Mouse (Mus musculus): ENCODE data around the gene Cnbd2.
"Not testable (repeated sequence)": the region's sequence is repeated elsewhere in the genome, so short reads cannot be mapped to it uniquely, and the experiment has no call there.

Gene Cnbd2

DNA sequence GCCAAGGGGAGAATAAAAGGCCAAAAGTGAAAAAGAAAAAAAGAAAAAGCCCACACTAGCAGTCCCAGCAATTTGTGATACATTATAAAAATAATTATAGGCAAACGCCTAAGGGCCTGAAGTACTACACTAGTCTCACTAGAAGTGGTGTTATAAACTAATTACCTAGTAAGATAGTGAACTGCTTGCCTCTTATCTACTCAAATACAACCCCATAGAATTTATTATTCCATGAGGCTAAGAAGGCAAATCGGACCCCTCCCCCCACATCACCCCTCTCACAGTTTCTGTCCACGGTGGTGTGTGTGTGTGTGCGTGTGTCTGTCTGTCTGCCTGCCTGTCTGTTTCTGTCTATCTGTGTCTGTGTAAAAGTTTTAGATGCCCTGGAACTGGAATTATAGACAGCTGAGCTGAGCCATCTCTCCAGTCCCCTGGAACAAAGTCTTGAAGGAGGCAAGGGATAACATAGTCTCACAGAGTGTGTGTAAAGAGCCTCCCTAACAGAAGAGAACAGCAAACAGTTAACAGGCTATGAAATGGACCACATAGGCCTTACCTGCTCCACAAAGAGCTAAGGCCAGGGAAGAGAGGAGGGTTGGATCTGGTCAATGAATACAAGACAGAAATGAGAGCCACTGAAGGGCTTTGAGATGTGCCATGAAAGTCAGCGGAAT lies 81.2 kb downstream of the Cnbd2 start:
- no peak for DNase-seq

DNA sequence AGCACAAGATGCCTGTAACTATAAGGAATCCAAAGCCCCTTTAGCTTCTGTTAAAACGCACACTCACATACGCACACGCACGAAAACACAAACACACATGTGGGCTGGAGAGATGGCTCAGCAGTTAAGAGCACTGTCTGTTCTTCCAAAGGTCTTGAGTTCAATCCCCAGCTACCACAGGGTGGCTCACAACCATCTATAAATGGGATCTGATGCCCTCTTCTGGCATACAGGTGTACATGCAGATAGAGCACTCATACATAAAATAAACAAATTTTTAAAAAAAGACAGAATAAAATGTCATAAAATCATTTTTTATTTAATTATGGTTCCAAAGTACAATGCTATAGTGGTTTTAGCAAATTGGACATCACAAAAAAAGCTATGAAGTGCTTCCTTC lies 82.2 kb downstream of the Cnbd2 start:
- DNase-seq, result no peak

DNA sequence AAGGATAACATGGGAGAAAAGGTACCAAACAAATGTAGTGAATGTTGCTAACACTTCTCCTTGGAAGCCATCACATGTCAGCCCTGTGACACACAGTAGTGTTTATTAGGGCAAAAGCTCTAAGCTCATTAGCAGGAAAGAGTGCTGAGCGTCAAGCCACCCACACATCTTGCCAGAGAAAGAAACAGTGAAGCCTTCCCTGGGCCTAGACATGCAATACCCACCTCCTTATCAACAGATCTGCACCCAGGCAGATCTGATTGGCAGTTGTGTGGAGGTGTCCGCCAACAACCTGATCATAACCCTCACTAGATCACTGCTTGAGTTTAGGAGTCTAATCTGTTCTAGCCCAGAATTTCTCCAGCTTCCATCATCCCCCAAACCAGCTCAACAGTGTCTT lies 84.0 kb downstream of the Cnbd2 start:
- no peak for DNase-seq

DNA sequence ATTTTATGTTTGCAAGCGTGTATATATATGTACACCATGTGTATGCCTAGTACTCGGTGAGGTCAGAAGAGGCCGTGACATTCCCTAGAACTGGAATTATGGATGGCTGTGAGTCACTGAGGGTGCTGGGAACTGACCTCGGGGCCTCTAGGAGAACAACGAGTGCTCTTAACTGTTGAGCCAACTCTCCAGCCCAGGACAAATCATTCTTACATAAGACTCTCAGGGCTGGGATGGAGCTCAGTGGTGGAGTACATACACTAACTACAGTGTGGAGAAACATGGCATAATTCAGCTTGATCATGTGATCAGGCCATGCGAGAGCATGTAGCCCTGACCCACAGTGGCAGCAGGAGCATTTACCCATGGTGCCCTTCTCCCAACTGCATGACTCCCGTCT lies 85.9 kb downstream of the Cnbd2 start:
- no peak for DNase-seq

DNA sequence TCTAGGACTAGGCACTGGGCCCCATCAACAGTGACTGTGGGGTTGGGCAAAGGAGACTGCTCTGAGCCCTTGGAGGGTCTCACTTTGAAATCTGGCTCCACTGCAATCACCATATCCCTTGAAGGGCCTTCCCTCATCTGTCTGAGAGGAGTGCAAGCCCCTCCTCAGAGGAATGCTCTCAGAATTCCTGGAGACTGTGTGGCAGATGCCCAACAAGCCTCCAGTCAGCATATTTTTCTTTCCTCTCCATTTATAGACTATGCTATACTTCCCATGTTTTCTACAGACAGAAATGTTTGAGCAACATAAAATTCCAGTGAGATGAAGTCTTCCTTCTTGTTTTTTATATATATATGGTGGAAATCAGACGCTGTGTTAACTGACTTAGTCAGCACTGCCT lies 87.4 kb downstream of the Cnbd2 start:
- DNase-seq, result no peak

DNA sequence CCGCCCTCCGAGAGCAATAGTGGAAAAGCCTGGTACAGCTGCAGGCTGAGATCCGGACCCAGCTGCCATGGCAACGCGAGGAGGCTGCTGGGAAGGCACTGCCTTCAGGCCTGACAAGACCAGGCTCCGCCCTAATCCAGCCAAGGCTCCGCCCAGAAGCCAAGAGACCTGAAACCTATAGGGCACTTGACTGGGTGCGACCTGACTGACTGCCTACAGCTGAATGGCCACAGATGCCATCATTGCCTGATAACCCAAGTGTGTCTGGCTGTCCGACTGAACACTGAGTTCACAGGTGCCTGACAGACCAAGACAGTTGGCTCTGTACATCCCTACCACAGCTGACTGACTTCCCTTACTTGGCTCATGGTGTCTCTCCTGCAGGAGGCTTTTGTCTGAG lies 89.2 kb downstream of the Cnbd2 start:
- peak; percentile 55 for DNase-seq

DNA sequence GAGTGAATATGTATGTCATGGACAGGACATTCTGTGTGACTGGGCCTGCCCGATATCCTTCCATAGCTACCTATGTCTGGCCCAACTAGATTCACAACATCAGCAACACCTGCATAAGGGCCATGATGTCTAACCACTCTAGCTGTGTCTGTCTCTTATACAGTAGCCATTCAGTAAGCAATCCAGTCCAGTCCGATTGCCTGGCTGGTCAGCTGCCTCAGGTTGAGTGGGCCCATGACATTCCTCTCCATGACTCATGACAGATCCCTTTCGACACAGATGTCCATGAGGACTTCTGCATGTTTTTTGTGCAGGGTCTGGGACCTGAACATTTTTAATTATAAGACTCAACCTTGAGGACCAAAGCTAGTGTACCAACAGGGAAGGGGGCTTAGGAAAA lies 89.9 kb downstream of the Cnbd2 start:
- no peak for DNase-seq

DNA sequence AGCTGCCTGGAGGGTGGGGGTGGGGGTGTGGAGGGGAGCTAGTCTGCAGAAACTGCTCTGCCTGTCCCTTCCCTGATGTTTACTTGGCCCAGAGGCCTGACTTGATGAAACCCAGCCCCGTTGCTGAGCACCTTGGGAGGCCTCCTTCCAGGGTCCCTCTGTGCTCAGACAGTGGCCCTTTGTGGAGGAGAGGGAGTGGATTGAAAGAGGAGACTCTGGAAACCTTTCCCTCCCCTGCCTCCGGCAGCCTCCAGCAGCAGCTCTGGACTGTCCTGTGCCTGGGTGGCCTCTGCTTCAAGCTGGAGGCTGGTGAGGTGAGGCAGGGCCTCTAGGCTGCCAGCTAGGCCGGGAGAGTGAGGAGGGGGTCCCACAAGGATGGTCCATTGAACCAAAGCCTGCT lies 94.9 kb downstream of the Cnbd2 start:
- no peak for DNase-seq

DNA sequence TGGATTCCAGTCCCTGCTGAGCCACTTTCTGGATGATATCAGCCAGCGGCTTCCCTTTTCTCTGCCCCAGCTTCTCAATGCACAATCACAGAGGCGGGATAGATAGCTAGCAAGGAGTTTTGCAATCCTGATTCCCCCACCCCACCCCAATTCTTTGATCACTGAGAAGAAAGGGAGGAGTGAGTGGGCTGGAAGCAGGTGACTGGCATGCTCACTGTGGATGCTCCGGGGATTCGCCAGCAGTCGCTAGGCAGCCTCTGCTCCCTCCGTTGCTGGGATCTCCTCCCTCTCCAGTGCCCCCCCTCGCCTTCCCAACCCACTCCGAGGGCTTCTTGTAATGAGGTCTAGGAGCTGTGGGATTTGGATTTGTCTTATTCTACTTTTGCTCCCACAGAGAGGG lies 96.1 kb downstream of the Cnbd2 start:
- DNase-seq, result no peak

DNA sequence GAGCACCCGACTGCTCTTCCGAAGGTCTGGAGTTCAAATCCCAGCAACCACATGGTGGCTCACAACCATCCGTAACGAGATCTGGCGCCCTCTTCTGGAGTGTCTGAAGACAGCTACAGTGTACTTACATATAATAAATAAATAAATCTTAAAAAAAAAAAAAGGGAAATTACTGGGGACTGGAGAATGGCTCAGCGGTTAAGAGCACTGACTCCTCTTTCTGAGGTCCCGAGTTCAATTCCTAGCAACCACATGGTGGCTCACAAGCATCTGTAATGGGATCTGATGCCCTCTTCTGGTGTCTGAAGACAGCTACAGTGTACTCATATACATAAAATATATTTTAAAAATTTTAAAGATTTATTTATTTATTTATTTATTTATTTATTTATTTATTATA lies 99.2 kb downstream of the Cnbd2 start:
- DNase-seq, result not testable (repeated sequence)

DNA sequence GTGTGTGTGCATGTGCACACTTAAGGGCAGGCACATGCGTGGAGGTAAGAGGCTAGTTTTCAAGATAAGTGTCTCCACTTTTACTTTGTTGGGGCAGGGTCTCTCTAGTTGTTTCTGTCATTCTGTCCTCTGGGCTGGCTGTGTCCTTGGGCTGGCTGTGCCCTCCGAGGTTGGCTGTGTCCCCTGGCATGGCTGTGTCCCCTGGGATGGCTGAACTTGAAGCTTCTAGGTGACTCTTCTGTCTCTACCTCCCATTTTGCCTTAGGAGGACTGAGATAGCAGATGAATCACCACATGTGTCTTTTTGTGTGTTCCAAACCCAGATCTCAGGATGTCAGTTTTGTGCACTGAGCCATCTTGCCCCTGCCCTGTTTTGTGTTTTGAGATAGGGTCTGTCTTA lies 102.9 kb downstream of the Cnbd2 start:
- DNase-seq, result no peak

DNA sequence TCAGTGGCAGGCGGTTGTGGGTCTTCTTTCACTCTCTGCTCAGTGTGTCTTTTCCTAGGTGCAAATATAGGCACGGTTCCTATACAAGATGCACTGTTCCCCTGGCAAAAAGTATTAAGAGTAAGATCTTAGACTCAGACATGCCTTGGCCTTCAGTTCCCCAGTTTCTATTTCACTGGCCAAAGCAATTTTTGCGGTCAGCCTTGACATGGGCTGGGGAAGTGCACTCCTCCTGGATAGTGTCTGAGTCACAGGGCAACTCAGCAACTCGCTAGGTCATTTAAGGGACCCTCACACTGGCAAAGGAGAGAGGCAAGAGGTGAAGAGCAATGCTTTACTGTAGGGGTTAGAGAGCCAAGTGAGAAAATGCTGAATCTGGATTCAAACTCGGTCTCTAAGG lies 103.6 kb downstream of the Cnbd2 start:
- no peak for DNase-seq

DNA sequence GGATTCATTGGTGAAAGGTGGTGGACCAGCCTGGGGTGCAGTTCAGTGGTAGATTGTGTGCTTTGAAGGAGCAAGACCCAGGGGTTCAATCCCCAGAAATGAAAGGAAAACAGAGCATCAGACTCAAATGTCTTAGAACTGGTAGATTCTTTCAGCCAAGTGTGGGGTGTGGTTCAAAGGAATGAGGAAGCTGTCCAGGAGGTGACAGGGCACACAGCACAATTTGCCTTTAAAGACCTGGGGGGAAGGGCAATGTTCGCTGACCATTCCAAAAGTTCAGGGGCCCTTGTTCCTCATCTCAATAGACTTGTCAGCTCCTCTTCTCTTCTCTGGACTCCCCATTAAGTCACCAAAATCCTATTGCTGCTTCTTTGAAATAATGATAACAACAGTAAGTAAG lies 105.1 kb downstream of the Cnbd2 start:
- no peak for DNase-seq

DNA sequence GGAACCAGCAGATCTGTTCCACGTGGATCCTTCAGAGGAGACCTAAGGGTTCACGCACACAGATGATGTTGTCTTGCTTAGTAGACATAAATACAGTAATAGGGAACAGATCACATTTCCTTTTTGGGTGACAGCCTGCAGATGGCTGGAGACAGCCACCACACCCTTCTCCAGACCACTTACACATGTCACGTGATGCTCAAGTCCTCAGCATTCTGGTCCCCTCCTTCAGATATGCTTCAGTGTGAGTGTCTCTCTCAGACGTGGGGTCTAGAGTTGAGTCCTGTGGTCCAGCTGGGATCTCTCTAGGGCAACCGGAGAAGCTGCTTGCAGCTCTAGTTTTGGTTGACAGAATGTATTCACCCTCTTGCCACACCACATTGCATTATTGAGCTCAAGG lies 106.4 kb downstream of the Cnbd2 start:
- DNase-seq, result no peak

DNA sequence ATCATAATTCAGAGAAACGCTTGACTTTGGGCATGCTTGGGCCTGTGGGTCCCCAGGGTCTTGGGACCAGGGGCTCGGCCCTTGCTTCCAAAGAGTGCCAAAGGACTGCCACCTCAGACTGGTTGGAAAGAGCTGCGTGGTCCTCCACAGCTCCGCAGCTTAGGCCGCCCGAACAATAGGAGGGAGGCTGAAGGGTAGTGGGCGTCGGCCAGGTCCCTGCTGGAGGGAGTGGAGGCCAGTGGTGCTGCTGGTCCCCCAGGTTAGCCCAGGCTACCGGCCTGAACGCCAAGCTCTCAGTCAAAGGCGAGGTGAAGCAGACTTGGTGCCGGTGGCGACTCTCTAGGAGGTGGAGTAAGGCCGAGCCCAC lies 108.2 kb downstream of the Cnbd2 start:
- no peak for DNase-seq

DNA sequence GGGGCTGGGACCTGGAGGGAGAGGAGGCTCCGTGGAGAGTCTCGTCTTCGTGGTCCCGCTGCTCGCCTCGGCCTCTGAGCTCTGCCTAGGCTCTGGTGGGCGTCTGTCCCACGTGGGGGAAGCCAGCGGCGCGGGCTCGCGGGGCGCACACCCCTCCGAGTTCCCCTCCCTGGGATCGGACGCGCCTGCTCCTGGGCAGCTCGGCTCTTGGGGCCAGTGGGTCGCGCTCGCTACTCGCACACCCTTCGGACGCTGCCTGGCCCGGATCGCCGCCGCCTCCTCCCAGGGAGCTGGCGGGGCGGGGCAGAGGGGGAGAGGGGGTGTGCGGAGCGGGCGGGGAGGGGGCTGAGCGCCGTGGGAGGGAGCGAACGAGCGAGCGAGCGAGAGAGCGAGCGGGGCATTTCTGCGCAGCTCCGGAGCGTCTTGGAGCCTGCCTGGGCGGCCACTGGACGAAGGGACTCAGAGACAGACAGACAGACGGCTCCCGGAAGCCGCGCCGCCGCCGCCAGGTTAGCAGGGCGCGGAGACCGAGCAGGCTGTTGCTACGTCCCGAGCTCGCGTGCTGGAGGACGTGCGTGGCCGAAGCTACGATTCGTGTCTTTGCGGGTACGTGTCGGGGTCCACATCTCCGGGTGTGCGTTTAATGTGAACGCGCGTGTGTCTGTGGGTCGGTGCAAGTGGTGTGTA lies 108.7 kb downstream of the Cnbd2 start, which contains the start of gene Epb41l1:
Gene Epb41l1, plus strand, starts transcription at position 216 of the 687 bp plus-strand sequence.
- DNase-seq, result peak; percentile 37

DNA sequence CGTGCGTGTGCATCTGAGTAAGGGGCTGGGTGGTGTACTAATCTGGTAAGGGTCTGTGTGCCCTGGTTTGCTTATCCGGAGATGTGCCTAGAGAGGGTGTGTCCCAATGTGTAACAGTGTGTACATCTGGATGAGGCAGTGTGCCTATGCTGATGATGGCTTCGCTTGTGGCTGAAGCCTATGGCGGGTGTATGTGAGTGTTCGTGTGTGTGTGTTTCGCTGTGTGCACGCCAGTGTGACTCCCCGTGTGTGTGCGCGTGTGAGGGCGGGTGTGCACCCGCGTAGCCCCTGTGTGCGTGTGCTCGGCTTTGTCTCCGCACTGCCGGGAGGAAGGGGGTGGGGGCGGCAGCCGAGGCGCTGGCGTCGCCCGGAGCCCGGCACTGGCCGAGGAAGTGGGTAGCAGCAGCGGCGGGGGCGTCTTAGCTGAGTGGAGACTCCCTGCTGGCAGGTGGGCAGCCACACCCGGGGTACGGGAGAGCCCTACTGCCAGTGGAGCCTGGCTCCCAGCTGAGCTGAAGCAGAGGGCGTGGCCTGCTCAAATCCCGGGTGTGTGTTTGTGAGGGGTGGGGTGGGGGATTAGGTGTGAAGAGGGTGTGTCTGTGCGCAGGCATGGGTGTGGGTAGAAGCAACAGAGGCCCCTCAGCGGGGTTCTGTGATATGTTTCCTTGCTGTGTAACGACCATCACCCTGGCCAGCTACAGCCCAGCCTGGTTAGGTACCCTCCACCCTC lies 109.4 kb downstream of the Cnbd2 start:
- peak; percentile 59 for DNase-seq

DNA sequence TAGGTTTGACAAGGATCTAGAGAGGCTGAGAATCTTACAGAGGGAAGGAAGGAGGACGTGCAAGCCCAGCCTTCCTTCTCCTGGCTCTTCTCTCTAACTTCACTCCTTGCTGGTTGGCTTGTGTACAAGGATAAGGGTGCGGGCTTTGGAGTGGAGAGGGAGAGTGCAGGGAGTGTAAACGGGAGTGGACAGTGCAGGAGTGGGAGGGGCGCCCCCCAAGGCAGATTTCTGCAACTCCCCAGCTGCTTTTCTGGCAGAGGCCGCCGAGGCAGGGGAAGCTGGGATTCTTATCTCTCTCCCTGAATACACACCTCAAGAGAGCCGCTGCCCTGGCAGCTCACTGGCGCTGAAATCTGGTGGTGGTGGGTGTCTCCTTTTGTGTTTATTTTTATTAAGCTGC lies 110.5 kb downstream of the Cnbd2 start:
- no peak for DNase-seq

DNA sequence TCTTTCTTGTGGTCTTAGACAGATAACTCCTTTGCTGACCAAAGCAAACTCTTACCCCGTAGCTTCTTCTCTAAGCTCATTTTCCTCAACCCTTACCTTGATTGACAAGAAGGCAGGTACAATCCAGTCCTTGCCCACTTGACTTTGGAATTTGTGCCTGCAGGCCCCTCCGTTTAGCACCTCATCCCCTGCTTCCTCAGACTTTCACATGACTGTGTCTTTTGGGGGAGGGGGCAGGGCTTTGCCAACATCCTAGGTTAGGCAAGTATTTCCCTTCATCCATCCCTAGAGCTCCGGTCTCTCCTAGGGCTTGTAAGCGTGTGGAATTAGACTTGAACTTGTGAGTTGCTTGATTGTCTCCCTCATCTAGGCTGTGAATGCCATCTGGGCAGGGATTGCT lies 111.6 kb downstream of the Cnbd2 start:
- no peak for DNase-seq
